Mouse (Mus musculus) adipose tissue, adult 10 weeks (tissue): Measurements from ENCODE around the gene Has3. TPM values are rescaled to one million over a fixed set of nuclear protein-coding genes. Genes with fewer than 3 reads are reported as not detected.

Experiments
- polyA plus RNA-seq: library from polyadenylated mRNA; stranded (reverse); fragments of 350-450 nt; fragmentation: Illumina TruSeq; extraction: RNeasy Lipid Tissue Mini Kit (QIAGEN cat#74804); gene quantifications from one replicate; pipeline ENCODE4 v1.2.3, GENCODE M21; 2014; ENCODE audit warnings: low read depth, low replicate concordance

Has3 gene
- polyA plus RNA-seq = 0.77 TPM

DNA sequence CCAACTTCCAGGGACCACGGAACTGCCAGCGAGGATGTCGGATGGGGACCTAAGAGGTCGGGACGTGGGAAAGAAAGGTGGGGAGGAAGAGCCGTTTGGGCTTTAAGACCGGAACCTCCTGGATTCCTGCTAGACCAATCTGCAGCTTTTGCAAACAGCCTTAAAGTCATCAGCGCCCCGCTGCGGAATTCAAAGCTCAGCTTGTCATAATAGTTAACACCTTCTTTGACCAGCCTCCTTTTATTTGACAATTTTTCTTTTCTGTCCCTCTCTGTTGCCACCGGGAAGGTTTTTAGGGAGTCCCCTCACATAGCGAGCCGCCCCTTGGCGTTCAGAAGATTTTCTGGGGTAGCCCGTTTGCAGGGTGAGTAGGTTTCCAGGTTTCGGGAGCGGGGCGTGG, at the start of gene Has3:
TSS of gene Has3 (plus strand) at position 192 of the 400 bp plus-strand sequence.

GRCm38 (mm10) chr8:106893481-106894156, 23.6 kb downstream of the Has3 start, which contains the start of gene Utp4:
Gene Utp4 (plus strand): TSS chr8:106893636.

Other genes starting within 250 kb of the Has3 start
- 4.3 TPM for gene Tango6, start 187.2 kb upstream of the Has3 start, polyA plus RNA-seq
- 18.7 TPM for gene Utp4, start 23.4 kb downstream of the Has3 start, polyA plus RNA-seq
- gene Sntb2, start 65.5 kb downstream of the Has3 start, polyA plus RNA-seq = 8.8 TPM
- 42.5 TPM for gene Vps4a, start 161.0 kb downstream of the Has3 start, polyA plus RNA-seq
- 14.0 TPM for gene Pdf, start 178.4 kb downstream of the Has3 start, polyA plus RNA-seq
- 22.4 TPM for gene Cog8, start 186.4 kb downstream of the Has3 start, polyA plus RNA-seq
- gene Nip7, start 186.6 kb downstream of the Has3 start, polyA plus RNA-seq = 18.4 TPM
- gene Tmed6, start 195.4 kb downstream of the Has3 start, polyA plus RNA-seq = 103 TPM
- gene Terf2, start 226.3 kb downstream of the Has3 start, polyA plus RNA-seq = 23.9 TPM